Mouse (Mus musculus) neural tube, embryonic 14.5 days (tissue): Measurements from ENCODE around the gene Gm17606. TPM values are rescaled to one million over a fixed set of nuclear protein-coding genes. Genes with fewer than 3 reads are reported as not detected.

Experiments
- ATAC-seq: fragments of 200-750 bp; cut with Nextera tagmentation; 2 replicates; pipeline ENCODE4 v1.8.0; 2017; ENCODE audit warnings: low read depth, mild to moderate bottlenecking, moderate TSS enrichment, moderate library complexity
- H3K27ac ChIP-seq: fragments of 300-500 bp; sonication (generic); 2 replicates; pipeline ENCODE4 v1.5.1; 2014; ENCODE audit warnings: low read depth, mild to moderate bottlenecking, control low read depth, low read length, moderate library complexity, mixed read lengths
- H3K27me3 ChIP-seq: fragments of 300-500 bp; sonication (generic); 2 replicates; pipeline ENCODE4 v1.6.1; 2014; ENCODE audit warnings: low read length; ENCODE audit not compliant: control insufficient read depth, insufficient read depth
- H3K36me3 ChIP-seq: fragments of 300-500 bp; sonication (generic); 2 replicates; pipeline ENCODE4 v1.6.1; 2014; ENCODE audit warnings: low read length, mixed read lengths; ENCODE audit not compliant: control insufficient read depth, insufficient read depth
- H3K4me1 ChIP-seq: fragments of 300-500 bp; sonication (generic); 2 replicates; pipeline ENCODE4 v1.6.1; 2014; ENCODE audit warnings: low read length; ENCODE audit not compliant: control insufficient read depth, insufficient read depth
- H3K4me2 ChIP-seq: fragments of 300-500 bp; sonication (generic); 2 replicates; pipeline ENCODE4 v1.6.1; 2014; ENCODE audit warnings: mild to moderate bottlenecking, low read depth, low read length, control low read depth
- H3K4me3 ChIP-seq: fragments of 300-500 bp; sonication (generic); 2 replicates; pipeline ENCODE4 v1.5.1; 2014; ENCODE audit warnings: low read depth, low read length, control low read depth, mixed read lengths
- H3K9ac ChIP-seq: fragments of 300-500 bp; sonication (generic); replicated peaks from 2 replicates; pipeline ENCODE4 v1.6.1; 2014; ENCODE audit warnings: low read depth, mild to moderate bottlenecking, control low read depth, low read length, mixed read lengths
- H3K9me3 ChIP-seq: fragments of 300-500 bp; sonication (generic); 2 replicates; pipeline ENCODE4 v1.6.1; 2016; ENCODE audit warnings: low read length; ENCODE audit not compliant: control insufficient read depth
- WGBS: fragments of 180-500 bp; shearing (Covaris S2); extraction: QIAGEN DNeasy Blood & Tissue Kit; methylation state at CpG from one replicate; pipeline ENCODE4 v1.1.7; 2014; 5-methylcytosine and 5-hydroxymethylcytosine counted together
- polyA plus RNA-seq: library from polyadenylated mRNA; unstranded; fragments of >200 nt; fragmentation: Nextera tagmentation; extraction: Ambion mirVana; gene quantifications from 2 replicates; pipeline ENCODE4 v1.2.1, GENCODE M21; 2014

The Gm17606 gene
- not detected in 2 replicates for polyA plus RNA-seq

DNA sequence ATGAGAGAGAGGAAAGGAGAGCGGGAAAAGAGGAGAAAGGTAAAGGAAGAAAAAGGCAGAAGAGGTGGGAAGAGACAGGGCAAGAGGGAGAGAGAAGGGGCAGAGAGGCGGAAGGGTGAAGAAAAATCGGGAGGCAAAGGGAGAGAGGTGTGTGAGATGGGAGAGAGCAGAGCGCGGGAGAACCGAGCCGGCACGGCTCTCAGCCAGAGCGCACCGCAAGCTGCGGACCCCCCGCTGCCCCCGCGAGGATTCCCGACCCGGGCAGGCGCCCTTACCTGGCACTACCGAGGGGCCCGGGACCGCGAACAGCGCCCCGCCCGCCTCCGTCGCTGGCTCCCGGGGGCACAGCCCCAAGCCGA lies at the start of gene Gm17606:
TSS of gene Gm17606 (plus strand) at position 7 of the 359 bp plus-strand sequence.
- Histone ChIP-seq H3K9ac (peak within 1 kb of the TSS; percentile 82), H3K27me3 (no peaks in the 10 kb centered on the region), H3K4me1 (peaks cover 14% of the 10 kb centered on the region), H3K27ac (peak within 1 kb of the TSS; percentile 76), H3K36me3 (peaks cover 43% of the 10 kb centered on the region), H3K4me2 (peak within 1 kb of the TSS; percentile 88), H3K9me3 (no peaks in the 10 kb centered on the region), H3K4me3 (peak within 1 kb of the TSS; percentile 68)
- no peak; the same call in 1 of the 2 replicates for ATAC-seq
- WGBS = under 1% methylated on average over 17 of the region's 28 CpGs

DNA sequence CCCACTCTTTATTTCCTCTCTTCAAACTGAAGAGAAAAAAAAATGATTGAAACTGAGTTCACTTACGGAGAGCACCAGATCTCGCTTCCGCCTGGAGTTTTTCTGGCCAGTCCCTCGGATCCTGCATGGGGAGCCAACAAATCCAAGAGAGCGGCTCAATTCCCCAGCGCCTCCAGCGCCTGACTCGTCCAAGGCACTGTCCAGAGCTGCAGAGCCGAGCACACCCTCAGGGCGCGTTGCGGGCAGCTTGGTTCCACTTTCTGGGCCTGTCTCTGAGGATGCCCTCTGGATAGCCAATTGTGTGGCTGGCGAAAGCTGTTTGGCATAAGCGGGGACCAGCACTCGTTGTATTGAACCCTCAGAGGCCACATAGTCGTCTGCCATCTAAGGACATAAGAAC lies 49.7 kb upstream of the Gm17606 start:
- Histone ChIP-seq H3K9ac (no peak overlapping the region), H3K4me2 (no peak overlapping the region), H3K4me1 (peaks cover 8% of the 10 kb centered on the region; the same call in 1 of the 2 replicates), H3K36me3 (no peaks in the 10 kb centered on the region), H3K9me3 (no peaks in the 10 kb centered on the region), H3K4me3 (no peak overlapping the region), H3K27me3 (no peaks in the 10 kb centered on the region), H3K27ac (no peak overlapping the region)
- ATAC-seq = no peak
- 92% methylated on average over 16 of the region's 16 CpGs for WGBS

GRCm38 (mm10) chr14:54592319-54592934 lies 48.3 kb upstream of the Gm17606 start:
- Histone ChIP-seq H3K27ac (peak overlapping the region; percentile 72), H3K9ac (no peak overlapping the region; the same call in 1 of the 2 replicates), H3K4me1 (peaks cover 8% of the 10 kb centered on the region; the same call in 1 of the 2 replicates), H3K36me3 (no peaks in the 10 kb centered on the region), H3K27me3 (no peaks in the 10 kb centered on the region), H3K4me2 (no peak overlapping the region), H3K4me3 (no peak overlapping the region), H3K9me3 (no peaks in the 10 kb centered on the region)
- peak; percentile 50; the same call in 1 of the 2 replicates for ATAC-seq
- 40% methylated on average over 10 of the region's 10 CpGs for WGBS

DNA sequence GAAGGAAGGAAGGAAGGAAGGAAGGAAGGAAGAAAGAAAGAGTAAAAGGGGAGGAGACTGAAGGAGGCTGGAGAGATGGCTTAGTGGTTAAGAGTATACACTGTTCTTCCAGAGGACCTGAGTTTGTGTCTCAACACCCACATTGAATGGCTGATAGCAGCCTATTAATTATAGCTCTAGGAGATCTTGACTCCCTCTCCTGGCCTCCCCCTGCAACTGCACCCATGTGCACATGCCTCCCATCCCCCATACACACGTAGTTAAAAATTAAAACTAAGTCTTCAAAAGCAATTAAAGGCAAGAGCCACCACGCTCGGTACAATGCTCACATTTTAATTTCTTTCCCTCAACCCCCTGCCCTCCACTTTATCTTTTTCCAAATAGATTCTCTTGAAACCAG lies 46.7 kb upstream of the Gm17606 start:
- Histone ChIP-seq H3K36me3 (no peaks in the 10 kb centered on the region), H3K4me3 (no peak overlapping the region), H3K9ac (no peak overlapping the region), H3K9me3 (no peaks in the 10 kb centered on the region), H3K27ac (no peak overlapping the region), H3K4me2 (no peak overlapping the region), H3K27me3 (no peaks in the 10 kb centered on the region), H3K4me1 (peaks cover 8% of the 10 kb centered on the region; the same call in 1 of the 2 replicates)
- no peak for ATAC-seq
- 94% methylated on average over 3 of the region's 3 CpGs for WGBS

- 69% methylated on average over 27 of the region's 28 CpGs for whole genome bisulfite sequencing
- Histone ChIP-seq H3K9ac (no peak overlapping the region), H3K27ac (no peak overlapping the region), H3K4me3 (no peak overlapping the region), H3K9me3 (no peaks in the 10 kb centered on the region), H3K36me3 (no peaks in the 10 kb centered on the region), H3K27me3 (no peaks in the 10 kb centered on the region), H3K4me2 (no peak overlapping the region), H3K4me1 (peaks cover 8% of the 10 kb centered on the region; the same call in 1 of the 2 replicates)
- ATAC-seq = no peak
Observed at GRCm38 (mm10) chr14:54594631-54595414, 45.9 kb upstream of the Gm17606 start.

DNA sequence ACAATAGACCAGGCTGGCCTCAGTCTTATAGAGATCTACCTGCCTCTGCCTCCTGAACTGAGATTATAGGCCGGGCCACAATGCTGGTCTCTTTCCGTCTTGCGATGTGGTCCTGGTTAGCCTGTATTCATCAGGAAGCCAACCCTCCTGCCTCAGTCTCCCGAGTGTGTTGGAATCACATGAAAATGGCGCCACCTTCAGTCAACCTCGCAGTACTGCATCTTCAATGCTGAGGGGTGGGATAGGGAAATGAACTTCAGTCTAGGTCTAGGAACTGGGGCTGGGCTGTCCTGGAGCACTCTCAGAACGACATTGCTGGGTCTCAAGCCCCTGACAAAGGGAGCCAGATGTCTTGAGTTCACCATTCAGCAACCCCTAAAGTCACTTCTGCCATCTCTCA lies 43.7 kb upstream of the Gm17606 start:
- WGBS = 84% methylated on average over 7 of the region's 7 CpGs
- no peak for ATAC-seq
- H3K9ac ChIP-seq = no peak overlapping the region
- H3K27me3 ChIP-seq = no peaks in the 10 kb centered on the region
- peaks cover 8% of the 10 kb centered on the region; the same call in 1 of the 2 replicates for H3K4me1 ChIP-seq
- H3K27ac ChIP-seq = no peak overlapping the region
- no peaks in the 10 kb centered on the region for H3K36me3 ChIP-seq
- no peaks in the 10 kb centered on the region for H3K9me3 ChIP-seq
- H3K4me2 ChIP-seq = no peak overlapping the region
- H3K4me3 ChIP-seq = no peak overlapping the region

- H3K4me3 ChIP-seq = no peak overlapping the region
- no peak overlapping the region for H3K4me2 ChIP-seq
- peaks cover 17% of the 10 kb centered on the region; the same call in 1 of the 2 replicates for H3K4me1 ChIP-seq
- H3K9ac ChIP-seq = no peak overlapping the region
- H3K27ac ChIP-seq = no peak overlapping the region
- H3K9me3 ChIP-seq = no peaks in the 10 kb centered on the region
- no peaks in the 10 kb centered on the region for H3K27me3 ChIP-seq
- WGBS = 85% methylated on average over 2 of the region's 2 CpGs
- no peak for ATAC-seq
- no peaks in the 10 kb centered on the region for H3K36me3 ChIP-seq
Observed at GRCm38 (mm10) chr14:54601601-54602000, 39.2 kb upstream of the Gm17606 start.

DNA sequence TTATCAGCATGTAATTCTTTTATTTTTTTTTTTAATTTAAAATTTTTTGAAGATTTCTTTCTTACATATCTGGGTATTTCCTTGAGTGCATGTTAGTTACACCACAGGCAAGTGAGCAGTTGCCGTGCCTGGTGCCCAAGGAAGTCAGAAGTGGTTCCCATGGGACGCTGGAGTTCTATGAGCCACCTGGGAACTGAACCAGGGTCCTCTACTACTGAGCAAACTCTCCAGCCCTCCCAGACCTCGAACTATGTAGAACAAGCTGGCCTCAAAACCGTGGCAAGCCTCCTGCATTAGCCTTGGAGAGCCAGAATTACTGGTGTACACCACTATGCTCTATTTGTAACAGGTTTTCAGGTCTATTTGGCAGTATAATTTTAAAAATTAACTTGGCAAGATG lies 38.1 kb upstream of the Gm17606 start:
- Histone ChIP-seq H3K36me3 (no peaks in the 10 kb centered on the region), H3K9me3 (no peaks in the 10 kb centered on the region), H3K4me2 (peak overlapping the region; percentile 48), H3K4me1 (peaks cover 17% of the 10 kb centered on the region; the same call in 1 of the 2 replicates), H3K27me3 (no peaks in the 10 kb centered on the region), H3K27ac (peak overlapping the region; percentile 96), H3K4me3 (peak overlapping the region; percentile 56), H3K9ac (peak overlapping the region; percentile 73)
- 29% methylated on average over 4 of the region's 4 CpGs for WGBS
- peak; percentile 26; the same call in 1 of the 2 replicates for ATAC-seq
